In genomic region chr16:43540108-43540507, GRCm38 (mm10) we compare ENCODE assay signal across 8 mouse cellular contexts.
DNase-seq lines count a peak whose midpoint lies in the region; ATAC-seq and TF ChIP-seq lines count a peak whose summit lies in the region.

No protein-coding gene starts in this region.

- no peak for TF ChIP-seq POLR2A in spleen, adult 2 months (IDR thresholded peaks at IDR 0.05; ENCODE audit: low read depth, low read length)

- no peak overlapping the region for H3K27ac ChIP-seq in embryonic facial prominence, embryonic 11.5 days (replicated peaks; ENCODE audit: low read depth, low read length)
- no peak overlapping the region for H3K27ac ChIP-seq in embryonic facial prominence, embryonic 10.5 days (replicated peaks)
- no peak overlapping the region for H3K27ac ChIP-seq in spleen, adult 2 months (ENCODE audit: insufficient read depth, low read length)
- peak overlapping the region; percentile 79 for H3K27ac ChIP-seq in forebrain, embryonic 15.5 days (replicated peaks)

- peak; percentile 75 for DNase-seq in embryonic facial prominence, embryonic 11.5 days (ENCODE audit: low spot score)
- no peak for DNase-seq in embryonic facial prominence, embryonic 10.5 days (ENCODE audit: low spot score)
- DNase-seq in spleen, adult 2 months (ENCODE audit: low read depth in 1 of 2, low spot score in 2 of 2) = peak in 1 of 2 experiments; percentile 15
- no peak for DNase-seq in spleen, postnatal 10 days (ENCODE audit: low spot score in 2 of 2)
- peak; percentile 68 for DNase-seq in naive thymus-derived CD4-positive, alpha-beta T cell, adult 2 months (ENCODE audit: low read depth)
- no peak for DNase-seq in right cerebral cortex, postnatal 36 days (ENCODE audit: low spot score in 2 of 2)
- no peak for DNase-seq in thymus, adult 18-20 months

- no peak for ATAC-seq in embryonic facial prominence, embryonic 11.5 days (replicated peaks; ENCODE audit: insufficient number of reproducible peaks, low FRiP score, low TSS enrichment, low read depth)
- peak; percentile 84 for ATAC-seq in forebrain, embryonic 15.5 days (replicated peaks)

- H3K9me3 ChIP-seq in embryonic facial prominence, embryonic 11.5 days (replicated peaks; ENCODE audit: control insufficient read depth, low read length) = no peaks in the 10 kb centered on the region
- H3K9me3 ChIP-seq in embryonic facial prominence, embryonic 10.5 days = no peaks in the 10 kb centered on the region
- no peaks in the 10 kb centered on the region for H3K9me3 ChIP-seq in forebrain, embryonic 15.5 days

- no peak overlapping the region for H3K4me3 ChIP-seq in embryonic facial prominence, embryonic 11.5 days (ENCODE audit: low read depth, low read length)
- no peak overlapping the region for H3K4me3 ChIP-seq in embryonic facial prominence, embryonic 10.5 days
- no peak overlapping the region for H3K4me3 ChIP-seq in spleen, adult 2 months (ENCODE audit: extremely low read depth, insufficient read depth, insufficient read length)
- no peak overlapping the region for H3K4me3 ChIP-seq in forebrain, embryonic 15.5 days

- no peak overlapping the region for H3K9ac ChIP-seq in embryonic facial prominence, embryonic 11.5 days (replicated peaks; ENCODE audit: low read length)
- H3K9ac ChIP-seq in forebrain, embryonic 15.5 days (replicated peaks) = no peak overlapping the region

- 19% methylated on average over 3 of the region's 3 CpGs for WGBS in embryonic facial prominence, embryonic 11.5 days
- 33% methylated on average over 3 of the region's 3 CpGs for WGBS in embryonic facial prominence, embryonic 10.5 days
- WGBS in spleen, adult 2 months = 25% methylated on average over 3 of the region's 3 CpGs
- 25% methylated on average over 3 of the region's 3 CpGs for WGBS in forebrain, embryonic 15.5 days

- no peaks in the 10 kb centered on the region for H3K4me1 ChIP-seq in embryonic facial prominence, embryonic 11.5 days (ENCODE audit: control insufficient read depth, insufficient read depth, low read length)
- H3K4me1 ChIP-seq in embryonic facial prominence, embryonic 10.5 days = no peaks in the 10 kb centered on the region
- no peaks in the 10 kb centered on the region for H3K4me1 ChIP-seq in spleen, adult 2 months (ENCODE audit: control insufficient read depth, insufficient read depth, insufficient read length)
- H3K4me1 ChIP-seq in forebrain, embryonic 15.5 days = peaks cover 32% of the 10 kb centered on the region

- TF ChIP-seq CTCF in spleen, adult 2 months (IDR thresholded peaks at IDR 0.05; ENCODE audit: extremely low read depth, insufficient read depth, insufficient read length, insufficient replicate concordance) = peak; percentile 34; the same call in 1 of the 2 replicates

- no peak overlapping the region for H3K4me2 ChIP-seq in embryonic facial prominence, embryonic 11.5 days (ENCODE audit: low read depth, low read length)
- H3K4me2 ChIP-seq in forebrain, embryonic 15.5 days (replicated peaks) = 0 out of 2 replicates have a peak overlapping the region, but pooled peaks have one; percentile 3

- H3K36me3 ChIP-seq in embryonic facial prominence, embryonic 11.5 days (replicated peaks; ENCODE audit: control insufficient read depth, insufficient read depth, low read depth, low read length) = no peaks in the 10 kb centered on the region
- no peaks in the 10 kb centered on the region for H3K36me3 ChIP-seq in embryonic facial prominence, embryonic 10.5 days (replicated peaks)
- H3K36me3 ChIP-seq in spleen, adult 2 months (ENCODE audit: control insufficient read depth, insufficient read depth, low read length) = no peaks in the 10 kb centered on the region
- H3K36me3 ChIP-seq in forebrain, embryonic 15.5 days = no peaks in the 10 kb centered on the region

- H3K27me3 ChIP-seq in embryonic facial prominence, embryonic 11.5 days (ENCODE audit: control insufficient read depth, insufficient read depth, low read length) = no peaks in the 10 kb centered on the region
- H3K27me3 ChIP-seq in embryonic facial prominence, embryonic 10.5 days (replicated peaks; ENCODE audit: low read depth, poor library complexity, severe bottlenecking) = no peaks in the 10 kb centered on the region
- H3K27me3 ChIP-seq in spleen, adult 2 months (ENCODE audit: control insufficient read depth, insufficient read depth, low read length) = no peaks in the 10 kb centered on the region
- H3K27me3 ChIP-seq in forebrain, embryonic 15.5 days = no peaks in the 10 kb centered on the region

Comparison
In these comparisons a context has a peak if more than half of its experiments do, and no peak if none do; other contexts are left out.
1. DNase-seq: peak in embryonic facial prominence, embryonic 11.5 days (single experiment) and naive thymus-derived CD4-positive, alpha-beta T cell, adult 2 months (single experiment); none in embryonic facial prominence, embryonic 10.5 days (single experiment), spleen, postnatal 10 days (0 of 2), right cerebral cortex, postnatal 36 days (0 of 2) and thymus, adult 18-20 months (0 of 2).